Mouse (Mus musculus) cerebellum, adult 2 months (tissue): ENCODE measurements around the gene Tjp2. TPM values are rescaled to one million over a fixed set of nuclear protein-coding genes. Genes with fewer than 3 reads are reported as not detected.
A peak's percentile ranks its signal among the peaks of the same experiment; 100 is the strongest.

Experiments
- DNase-seq, 2 experiments: peaks; one replicate each; pipeline ENCODE4 v3.0.0; 2021
- H3K27ac ChIP-seq: fragments of 200-500 bp; 2 replicates; pipeline ENCODE4 v1.5.1; 2012; ENCODE audit warnings: low read length, control low read depth, inconsistent platforms; ENCODE audit not compliant: insufficient read depth
- H3K27me3 ChIP-seq: fragments of 200-500 bp; 2 replicates; pipeline ENCODE4 v1.6.1; 2012; ENCODE audit warnings: inconsistent platforms, mild to moderate bottlenecking, low read length, moderate library complexity; ENCODE audit not compliant: control insufficient read depth, insufficient read depth
- H3K4me1 ChIP-seq: fragments of 200-500 bp; 2 replicates; pipeline ENCODE4 v1.6.1; 2011; ENCODE audit warnings: low read length; ENCODE audit not compliant: control insufficient read depth, insufficient read depth
- H3K4me3 ChIP-seq: fragments of 200-500 bp; replicated peaks from 2 replicates; pipeline ENCODE3; 2011; ENCODE audit warnings: mild to moderate bottlenecking, low read depth, low read length, control low read depth; ENCODE audit not compliant: insufficient read depth
- CTCF ChIP-seq: fragments of 200-500 bp; IDR thresholded peaks from 2 replicates; pipeline ENCODE4 v1.5.1; 2011; ENCODE audit warnings: low read depth, mild to moderate bottlenecking, control low read depth, low read length, moderate library complexity, borderline replicate concordance; ENCODE audit not compliant: insufficient read depth
- POLR2A ChIP-seq: fragments of 200-500 bp; IDR thresholded peaks from 2 replicates; pipeline ENCODE4 v1.6.1; 2011; ENCODE audit warnings: low read length, control low read depth, borderline replicate concordance; ENCODE audit not compliant: insufficient read depth
- WGBS: fragments of 180-500 bp; shearing (Covaris S2); methylation state at CpG from one replicate; pipeline ENCODE4 v1.1.7; 2018; 5-methylcytosine and 5-hydroxymethylcytosine counted together
- polyA plus RNA-seq: library from polyadenylated mRNA; depleted of rRNA; stranded (reverse); fragments of >200 nt; gene quantifications from 2 replicates; pipeline ENCODE4 v1.2.3, GENCODE M21; 2012

The Tjp2 gene
- polyA plus RNA-seq, 1 experiment = 26.5 TPM

DNA sequence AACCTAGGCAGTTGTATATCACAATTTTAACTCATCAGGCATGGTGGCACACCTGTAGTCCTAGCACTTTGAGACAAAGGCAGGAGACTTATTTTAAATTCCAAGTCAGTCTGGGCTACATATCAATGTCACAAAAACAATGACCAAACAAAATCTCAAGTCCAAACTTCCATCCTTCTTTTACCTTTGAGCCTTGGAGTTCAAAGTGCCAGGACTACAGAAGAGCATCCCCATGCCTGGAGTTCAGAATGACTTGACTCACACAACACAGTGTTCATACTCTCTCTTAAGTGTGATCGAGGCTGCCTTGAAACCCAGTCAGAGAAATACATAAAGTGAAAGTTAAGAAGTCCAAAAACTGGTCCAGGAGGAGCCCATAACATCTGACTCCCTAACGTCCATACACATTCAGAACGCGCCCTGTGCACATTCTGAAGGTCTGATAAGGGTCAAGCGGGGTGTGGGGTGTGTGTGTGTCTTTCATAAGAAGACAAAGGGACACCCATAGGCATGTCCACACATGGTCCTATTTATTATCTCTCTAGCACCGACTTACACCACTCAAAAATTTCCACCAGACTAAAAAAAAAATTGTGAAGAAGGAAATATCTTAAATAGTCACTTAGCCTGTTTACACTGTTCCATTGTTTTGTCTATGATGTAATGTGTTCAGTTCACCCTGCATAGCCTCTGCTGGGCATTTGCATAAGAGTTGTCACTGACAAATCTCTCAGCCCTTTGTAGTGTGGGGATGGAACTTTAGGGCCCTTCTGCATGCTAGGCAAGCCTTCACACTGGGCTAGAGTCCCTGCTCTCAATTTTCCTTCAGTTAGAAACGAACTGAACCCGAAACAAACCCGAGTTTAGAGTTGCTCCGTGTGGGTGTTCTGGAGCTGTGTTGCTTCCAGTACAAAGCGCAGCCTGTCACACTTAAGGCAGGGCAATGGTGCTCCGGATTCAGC lies 34.8 kb upstream of the Tjp2 start:
- 69% methylated on average over 12 of the region's 12 CpGs for WGBS
- Histone ChIP-seq H3K4me1 (no peaks in the 10 kb centered on the region), H3K4me3 (no peak overlapping the region), H3K27me3 (no peaks in the 10 kb centered on the region), H3K27ac (peak overlapping the region; percentile 36; the same call in 1 of the 2 replicates)
- no peak for DNase-seq
- TF ChIP-seq POLR2A = no peak
- no peak for TF ChIP-seq CTCF

- DNase-seq = no peak
- WGBS = 56% methylated on average over 5 of the region's 5 CpGs
- H3K27ac ChIP-seq = no peak overlapping the region
- no peak overlapping the region for H3K4me3 ChIP-seq
- H3K27me3 ChIP-seq = no peaks in the 10 kb centered on the region
- H3K4me1 ChIP-seq = no peaks in the 10 kb centered on the region
- TF ChIP-seq POLR2A (no peak), CTCF (no peak)
Measured at GRCm38 (mm10) chr19:24258368-24258767, 33.5 kb upstream of the Tjp2 start.

DNA sequence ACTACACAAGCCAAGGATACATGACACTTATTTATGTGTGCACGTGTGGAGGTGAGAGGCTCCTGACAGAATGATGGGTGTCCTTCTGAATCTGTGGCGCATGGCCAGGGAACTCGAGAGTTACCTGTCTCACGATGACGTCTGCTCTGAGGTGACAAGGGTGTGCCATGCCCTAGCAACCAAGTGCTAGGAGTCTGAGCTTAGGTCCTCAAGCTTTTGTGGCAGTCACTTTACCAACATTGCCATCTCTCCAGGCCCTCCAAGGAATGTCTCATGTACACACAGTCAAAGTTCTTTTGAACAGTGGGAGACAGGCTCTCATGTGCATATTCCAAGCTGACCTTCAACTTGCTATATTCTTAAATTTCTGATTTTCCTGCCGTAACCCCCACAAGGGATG lies 33.1 kb upstream of the Tjp2 start:
- no peak overlapping the region for H3K27ac ChIP-seq
- 91% methylated on average over 6 of the region's 6 CpGs for WGBS
- H3K4me3 ChIP-seq = no peak overlapping the region
- DNase-seq = no peak
- TF ChIP-seq POLR2A = no peak
- H3K27me3 ChIP-seq = no peaks in the 10 kb centered on the region
- H3K4me1 ChIP-seq = no peaks in the 10 kb centered on the region

GRCm38 (mm10) chr19:24253657-24254260 lies 28.9 kb upstream of the Tjp2 start:
- no peak for DNase-seq
- Histone ChIP-seq H3K27ac (no peak overlapping the region), H3K27me3 (no peaks in the 10 kb centered on the region), H3K4me3 (no peak overlapping the region), H3K4me1 (no peaks in the 10 kb centered on the region)
- 53% methylated on average over 9 of the region's 9 CpGs for whole genome bisulfite sequencing
- TF ChIP-seq POLR2A (no peak), CTCF (no peak)

GRCm38 (mm10) chr19:24251869-24252268 lies 27.0 kb upstream of the Tjp2 start:
- WGBS = 20% methylated on average over 6 of the region's 6 CpGs
- H3K4me3 ChIP-seq = no peak overlapping the region
- no peak overlapping the region for H3K27ac ChIP-seq
- TF ChIP-seq POLR2A = no peak
- no peaks in the 10 kb centered on the region for H3K4me1 ChIP-seq
- H3K27me3 ChIP-seq = no peaks in the 10 kb centered on the region
- DNase-seq = no peak

DNA sequence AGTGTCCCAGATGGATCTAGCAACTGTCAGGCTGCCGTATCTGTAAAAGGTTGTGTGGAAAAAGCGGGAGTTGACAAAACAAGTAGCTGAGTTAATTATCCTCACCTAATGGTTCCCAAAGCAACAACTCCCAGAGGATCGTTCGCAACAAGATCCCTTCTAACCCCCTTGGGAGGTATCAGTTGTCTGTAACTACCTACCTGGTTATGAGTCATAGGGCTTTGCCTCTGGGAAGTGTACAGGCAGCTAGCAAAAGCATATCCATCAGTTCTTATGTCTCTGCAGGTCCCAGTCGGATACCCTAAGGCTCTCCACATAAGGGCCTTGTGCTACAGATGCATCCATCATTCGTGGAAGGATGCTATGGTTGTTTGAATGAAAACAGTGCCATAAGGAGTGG lies 18.5 kb upstream of the Tjp2 start:
- Histone ChIP-seq H3K4me1 (peaks cover 2% of the 10 kb centered on the region; the same call in 1 of the 2 replicates), H3K27ac (no peak overlapping the region), H3K27me3 (no peaks in the 10 kb centered on the region), H3K4me3 (no peak overlapping the region)
- TF ChIP-seq POLR2A = no peak
- TF ChIP-seq CTCF = no peak
- 88% methylated on average over 6 of the region's 6 CpGs for WGBS
- DNase-seq = no peak

DNA sequence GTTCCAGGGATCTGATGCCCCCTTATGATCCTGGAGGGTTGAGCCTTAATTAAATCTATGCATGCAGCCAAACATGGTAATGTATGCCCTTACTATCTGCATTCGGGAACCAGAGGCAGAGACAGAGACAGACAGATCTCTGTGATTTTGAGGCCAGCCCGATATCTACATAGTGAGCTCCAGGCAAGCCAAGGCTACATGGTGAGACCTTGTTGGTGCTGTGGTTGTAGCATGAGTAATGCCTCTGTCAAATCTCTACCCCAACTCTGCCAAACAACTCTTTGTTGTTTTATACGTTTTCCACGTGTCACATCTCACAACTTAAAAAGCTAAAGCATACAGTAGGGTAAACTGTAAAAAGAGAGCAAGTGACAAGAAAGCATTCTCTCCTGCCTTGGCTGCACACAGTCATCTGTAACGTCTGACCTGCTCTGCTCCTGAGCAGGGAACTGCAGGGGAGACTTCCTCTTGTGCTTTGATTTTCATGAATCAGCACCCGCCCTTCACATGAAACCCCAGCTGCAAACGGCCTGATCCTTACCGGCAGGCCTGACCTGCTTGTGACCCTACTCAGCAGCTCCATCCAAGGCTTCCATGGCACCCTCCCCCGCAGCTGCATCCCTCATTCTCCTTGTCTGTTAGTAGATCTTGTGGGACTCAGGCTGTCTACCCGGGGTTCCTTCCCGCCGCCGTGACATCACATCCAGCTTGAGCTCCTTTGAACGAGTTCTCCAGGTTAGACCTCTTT lies 17.1 kb upstream of the Tjp2 start:
- Histone ChIP-seq H3K27me3 (no peaks in the 10 kb centered on the region), H3K4me1 (peaks cover 2% of the 10 kb centered on the region; the same call in 1 of the 2 replicates), H3K4me3 (no peak overlapping the region), H3K27ac (no peak overlapping the region)
- DNase-seq = no peak
- TF ChIP-seq CTCF (no peak), POLR2A (no peak)
- 47% methylated on average over 14 of the region's 14 CpGs for whole genome bisulfite sequencing
